Mouse (Mus musculus) ovary, adult 10 weeks (tissue): ENCODE results near the gene Nt5dc1. TPM values are rescaled to one million over a fixed set of nuclear protein-coding genes. Genes with fewer than 3 reads are reported as not detected.

Source experiments
- polyA plus RNA-seq: library from polyadenylated mRNA; stranded (reverse); fragments of 350-450 nt; fragmentation: Illumina TruSeq; extraction: RNeasy Lipid Tissue Mini Kit (QIAGEN cat#74804); gene quantifications from one replicate; pipeline ENCODE4 v1.2.3, GENCODE M21; 2014

Gene Nt5dc1
- 48.2 TPM for polyA plus RNA-seq

GRCm38 (mm10) chr10:34418204-34418756, at the start of gene Nt5dc1:
Nt5dc1 (minus strand) TSS chr10:34418552.

GRCm38 (mm10) chr10:34389681-34390080, 28.7 kb downstream of the Nt5dc1 start, which contains the start of gene Col10a1:
Col10a1 (plus strand) TSS chr10:34389981.

GRCm38 (mm10) chr10:34297299-34297979, 120.9 kb downstream of the Nt5dc1 start, which contains the start of gene Tspyl4:
Tspyl4 (plus strand) TSS chr10:34297442.

GRCm38 (mm10) chr10:34281962-34282388, 136.4 kb downstream of the Nt5dc1 start, which contains the start of gene Tspyl1:
Tspyl1 (plus strand) TSS chr10:34282190.

Other genes with a start within 250 kb of the Nt5dc1 start
- 26.4 TPM for gene Dse, start 210.8 kb downstream of the Nt5dc1 start, polyA plus RNA-seq
- gene Tspyl1, start 136.4 kb downstream of the Nt5dc1 start, polyA plus RNA-seq: 99.6 TPM
- gene Tspyl4, start 121.1 kb downstream of the Nt5dc1 start, polyA plus RNA-seq: 31.7 TPM
- gene Col10a1, start 28.6 kb downstream of the Nt5dc1 start, polyA plus RNA-seq: not detected
- gene Frk, start 64.8 kb upstream of the Nt5dc1 start, polyA plus RNA-seq: 39.5 TPM